Mouse (Mus musculus) heart, adult 18-20 months (tissue): ENCODE results near the gene Ogdh. TPM values are rescaled to one million over a fixed set of nuclear protein-coding genes. Genes with fewer than 3 reads are reported as not detected.
A peak's percentile ranks its signal among the peaks of the same experiment; 100 is the strongest.
"Not testable (repeated sequence)": the region's sequence is repeated elsewhere in the genome, so short reads cannot be mapped to it uniquely, and the experiment has no call there.

ENCODE experiments used
- DNase-seq, 2 experiments: peaks; one replicate each; pipeline ENCODE4 v3.0.0; 2021 to 2022; ENCODE audit warnings: mixed read lengths in 1 of 2
- long read RNA-seq, 2 experiments: library from polyadenylated mRNA; stranded (forward); transcript quantifications; one replicate each; pipeline ENCODE4 v2.0.0; 2021
- total RNA-seq, 2 experiments: library from RNA; stranded (reverse); gene quantifications; 2 replicates each; pipeline ENCODE4 v1.2.3; 2021

Gene Ogdh
- total RNA-seq, result 1,000 to 10,000 TPM; 1,837 to 1,914 TPM
- long read RNA-seq, experiment 1, full-length matches to known transcripts, result 624 of 1,152 reads
- long read RNA-seq, experiment 1, partial matches to known transcripts, result 448 of 1,152 reads
- long read RNA-seq, experiment 1, other reads (novel, unspliced or antisense), result 80 of 1,152 reads
- long read RNA-seq, experiment 2, full-length matches to known transcripts, result 214 of 495 reads
- long read RNA-seq, experiment 2, partial matches to known transcripts, result 251 of 495 reads
- long read RNA-seq, experiment 2, other reads (novel, unspliced or antisense), result 30 of 495 reads

- DNase-seq, result peak; percentile 99 to 100
These were observed at the start of gene Ogdh for GRCm38 (mm10) chr11:6291401-6292115. TSS of gene Ogdh (plus strand) at chr11:6291633.

DNA sequence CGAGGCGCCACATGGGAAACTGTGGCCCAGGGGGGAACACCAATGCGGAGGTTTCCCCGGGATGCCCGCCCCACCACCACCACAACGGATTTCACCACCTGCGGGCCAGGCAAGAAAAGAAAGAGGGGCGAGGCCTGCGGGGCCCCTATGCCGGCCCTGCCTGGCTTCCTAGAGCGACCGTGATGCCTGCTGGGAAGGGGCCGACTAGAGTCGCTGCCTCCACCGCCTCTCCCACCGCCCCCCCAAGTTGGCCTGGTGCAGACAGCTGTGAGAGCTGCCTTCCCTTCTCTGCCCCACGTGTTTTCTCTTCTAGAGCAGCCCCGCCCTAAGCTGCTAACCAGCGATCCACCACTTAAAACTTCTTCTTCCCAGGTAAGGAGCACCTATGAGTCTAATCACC lies 46.7 kb upstream of the Ogdh start:
- DNase-seq, result no peak

- DNase-seq, result no peak
These were observed 39.2 kb upstream of the Ogdh start for GRCm38 (mm10) chr11:6252248-6252647.

DNA sequence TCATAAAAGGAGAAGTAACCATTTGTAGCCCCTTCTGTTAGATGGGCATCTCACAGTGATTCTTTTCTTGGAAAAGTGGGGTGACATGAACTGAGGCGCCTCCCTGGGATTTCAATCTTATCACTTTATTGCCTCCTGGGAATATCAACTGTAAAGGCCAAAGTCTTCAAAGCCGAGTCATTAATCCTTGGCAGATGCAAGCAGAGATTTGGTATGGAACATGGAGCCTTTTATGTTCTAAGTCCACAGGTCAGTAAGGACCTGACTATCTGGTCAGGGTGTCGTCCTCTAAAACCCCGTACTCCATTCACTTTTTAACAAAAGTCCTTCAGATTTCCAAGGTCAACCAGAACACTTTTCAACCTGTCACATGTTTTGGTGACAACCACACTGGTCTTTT lies 38.6 kb upstream of the Ogdh start:
- DNase-seq, result no peak

DNA sequence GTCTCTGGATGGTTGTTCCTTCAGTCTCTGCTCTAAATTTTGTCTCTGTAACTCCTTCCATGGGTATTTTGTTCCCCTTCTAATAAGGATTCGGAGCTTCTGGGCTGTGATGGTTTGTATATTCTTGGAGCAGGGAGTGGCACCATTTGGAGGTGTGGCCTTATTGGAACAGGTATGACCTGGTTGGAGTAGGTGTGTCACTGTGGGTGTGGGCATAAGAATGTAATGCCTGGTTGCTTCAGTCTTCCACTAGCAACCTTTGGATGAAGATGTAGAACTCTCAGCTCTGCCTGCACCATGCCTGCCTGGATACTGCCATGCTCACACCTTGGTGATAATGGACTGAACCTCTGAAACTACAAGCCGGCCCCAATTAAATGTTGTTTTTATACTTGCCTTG lies 36.8 kb upstream of the Ogdh start:
- DNase-seq, result not testable (repeated sequence)

- no peak for DNase-seq
These were observed 34.9 kb upstream of the Ogdh start for GRCm38 (mm10) chr11:6256490-6257072.

DNA sequence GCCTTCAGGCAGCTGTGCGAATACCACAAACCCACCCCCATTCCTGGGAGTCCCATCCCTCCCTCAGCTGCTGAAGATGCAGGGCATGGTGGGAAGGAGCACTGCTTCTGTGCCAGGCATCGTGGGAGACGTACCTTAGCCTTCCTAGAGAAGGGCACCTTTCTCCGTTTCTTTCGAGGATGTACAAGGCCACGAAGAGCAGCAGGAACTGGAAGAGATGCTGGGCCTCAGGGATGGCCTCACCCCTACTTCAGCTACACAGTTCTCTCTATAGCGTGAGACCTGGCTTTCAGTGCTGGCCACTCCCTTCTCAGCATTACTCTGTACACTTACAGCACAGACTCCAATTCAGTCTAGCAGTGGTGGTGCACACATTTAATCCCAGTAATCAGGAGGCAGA lies 32.0 kb upstream of the Ogdh start:
- DNase-seq, result no peak

GRCm38 (mm10) chr11:6261434-6262082 lies 29.9 kb upstream of the Ogdh start:
- DNase-seq, result peak; percentile 53 to 83

GRCm38 (mm10) chr11:6266621-6267020 lies 24.8 kb upstream of the Ogdh start:
- DNase-seq, result no peak

DNA sequence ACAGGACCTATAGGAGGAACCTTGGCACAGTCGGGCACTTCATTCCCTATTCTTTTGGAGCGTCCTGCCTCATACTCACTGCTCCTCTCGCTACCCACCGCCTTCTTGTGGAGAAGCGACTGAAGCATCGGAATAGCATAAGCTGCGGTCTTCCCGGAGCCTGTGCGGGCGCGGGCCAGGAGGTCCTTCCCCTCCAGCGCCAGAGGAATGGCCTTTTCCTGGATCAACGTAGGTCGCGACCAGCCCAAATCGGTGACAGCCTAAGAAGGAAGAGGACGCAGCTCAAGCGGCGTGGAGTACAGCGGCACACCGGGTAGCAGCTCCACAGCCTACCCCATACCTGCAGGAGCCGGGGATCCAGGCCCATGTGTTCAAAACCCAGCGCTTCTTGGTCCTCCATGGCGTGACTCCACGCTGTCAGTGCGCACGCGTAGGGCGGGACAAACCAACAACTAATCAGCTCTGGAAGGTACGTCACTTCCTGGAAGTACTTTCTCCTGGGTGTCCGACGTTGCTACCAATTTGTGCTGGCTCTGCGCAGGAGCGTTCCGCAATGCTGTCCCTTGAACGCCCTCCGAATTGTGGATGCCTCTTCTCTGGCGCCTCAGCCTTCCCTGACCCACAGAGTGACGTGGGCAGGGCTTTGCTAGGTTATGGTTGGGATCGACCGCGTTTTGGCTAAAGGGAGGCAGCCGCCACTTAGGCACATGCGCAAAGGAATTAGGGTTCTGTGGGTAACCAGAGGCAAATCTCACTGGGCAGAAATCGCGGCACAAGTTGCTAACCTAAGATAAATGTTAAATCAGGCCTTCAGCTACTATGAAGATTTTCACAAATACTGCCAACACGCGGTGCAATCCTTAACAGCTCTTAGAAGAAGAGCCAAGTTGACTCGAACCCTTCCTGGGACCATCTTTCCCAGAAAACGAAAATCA lies 23.8 kb upstream of the Ogdh start, which contains the start of gene Ddx56:
Gene Ddx56, minus strand, starts transcription at position 453 of the 935 bp plus-strand sequence.
- DNase-seq, result peak; percentile 96 to 97

GRCm38 (mm10) chr11:6273607-6274006 lies 17.8 kb upstream of the Ogdh start:
- no peak for DNase-seq

- peak; percentile 99 for DNase-seq
These were observed 16.9 kb upstream of the Ogdh start, which contains the start of gene Tmed4 for GRCm38 (mm10) chr11:6274387-6275093. TSS of gene Tmed4 (minus strand) at chr11:6274870.

GRCm38 (mm10) chr11:6275094-6275484 lies 16.3 kb upstream of the Ogdh start:
- DNase-seq, result no peak

DNA sequence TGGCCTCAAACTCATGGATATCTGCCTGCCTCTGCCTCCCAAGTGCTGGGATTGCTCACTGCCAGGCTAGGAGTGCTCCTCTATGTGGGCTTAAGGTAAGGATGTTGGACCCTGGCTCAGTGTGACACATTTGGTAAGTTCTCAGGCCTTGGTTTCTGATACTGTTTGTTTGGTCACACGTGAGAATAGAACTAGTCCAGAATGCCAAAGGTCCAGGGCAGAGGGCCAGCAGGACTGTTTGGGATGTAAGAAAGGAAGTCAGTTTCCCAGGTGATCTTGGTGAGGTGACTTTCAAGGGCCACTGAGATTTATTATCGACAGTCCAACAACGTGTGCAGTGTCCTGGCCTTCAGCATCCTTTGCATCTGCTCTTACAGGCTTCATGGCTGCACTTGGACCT lies 15.0 kb upstream of the Ogdh start:
- no peak for DNase-seq

DNA sequence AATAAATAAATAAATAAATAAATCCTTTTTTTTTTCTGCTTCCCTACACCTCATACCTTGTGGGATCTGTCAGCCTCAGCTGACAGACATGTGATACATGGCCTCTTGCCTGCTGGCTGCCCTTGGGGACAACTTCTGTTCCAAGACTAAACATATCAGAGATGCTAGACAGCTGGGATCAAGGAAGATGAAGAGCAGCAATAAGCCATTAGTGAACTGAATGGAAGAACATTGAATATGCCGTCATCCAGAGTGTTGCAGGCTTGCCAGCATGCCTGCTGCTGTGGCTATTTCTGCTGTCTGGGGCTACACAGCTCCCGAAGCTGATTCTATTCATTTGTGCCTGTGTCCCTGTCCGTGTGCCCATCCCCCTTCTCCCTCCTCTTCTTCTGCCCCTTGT lies 8.5 kb upstream of the Ogdh start:
- DNase-seq, result peak; percentile 79 to 82

DNA sequence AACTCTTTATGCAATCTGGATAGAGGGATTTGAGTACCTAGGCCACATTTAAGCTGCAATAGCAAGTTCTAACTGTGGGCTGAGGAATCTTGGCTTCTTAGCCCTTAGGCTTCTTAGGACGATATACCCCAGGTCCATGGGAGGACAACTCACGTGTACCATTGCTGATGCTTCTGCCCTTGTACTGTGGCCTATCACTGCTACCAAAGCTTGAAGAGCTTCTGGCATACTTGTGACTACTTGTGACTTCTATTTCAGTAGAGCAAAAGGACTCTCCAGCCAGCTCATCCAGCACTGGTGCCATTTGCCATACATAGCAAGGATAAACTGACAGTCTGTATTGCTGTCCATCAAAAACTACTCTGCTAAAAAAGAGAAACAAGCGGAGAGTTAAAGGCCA lies 1.3 kb upstream of the Ogdh start:
- DNase-seq, result peak; percentile 52 to 73

DNA sequence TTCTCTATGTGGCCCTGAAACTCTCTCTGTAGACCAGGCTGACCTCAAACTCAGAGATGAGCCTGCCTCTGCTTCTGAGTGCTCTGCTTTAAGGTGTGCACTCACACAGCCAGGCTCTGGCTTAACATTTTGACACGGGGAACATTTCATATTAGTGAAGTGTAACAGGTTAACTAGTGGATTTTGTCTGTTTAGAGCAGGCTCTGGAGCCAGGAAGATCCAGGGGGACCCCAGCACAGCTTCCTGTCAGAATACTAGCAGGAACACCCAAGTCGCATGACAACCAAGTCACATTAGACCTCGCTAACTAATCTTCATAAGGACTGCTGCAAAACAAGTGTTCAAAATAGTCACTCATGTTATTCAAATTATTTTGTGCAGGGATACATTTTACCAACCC lies 550 bp upstream of the Ogdh start:
- DNase-seq, result peak in 1 of 2 experiments; percentile 53

GRCm38 (mm10) chr11:6292116-6292987 lies 919 bp downstream of the Ogdh start:
- DNase-seq, result peak; percentile 78 to 83

- no peak for DNase-seq
These were observed 1.5 kb downstream of the Ogdh start for GRCm38 (mm10) chr11:6292988-6293349.

GRCm38 (mm10) chr11:6293601-6294000 lies 2.2 kb downstream of the Ogdh start:
- no peak for DNase-seq
